Mouse (Mus musculus) adrenal gland, postnatal 4 days (tissue): ENCODE results near the gene Tkfc. TPM values are rescaled to one million over a fixed set of nuclear protein-coding genes. Genes with fewer than 3 reads are reported as not detected.

ENCODE experiments used
- DNase-seq, 2 experiments: peaks; one replicate each; pipeline ENCODE4 v3.0.0; 2021 to 2022; ENCODE audit warnings: low spot score in 2 of 2, mixed read lengths in 2 of 2
- long read RNA-seq, 2 experiments: library from polyadenylated mRNA; stranded (forward); transcript quantifications; one replicate each; pipeline ENCODE4 v2.0.0; 2021
- total RNA-seq, 2 experiments: library from RNA; stranded (reverse); gene quantifications; 2 replicates each; pipeline ENCODE4 v1.2.3; 2021

Tkfc gene
- total RNA-seq: 10 to 100 TPM; 41.2 to 62.6 TPM
- long read RNA-seq, experiment 1, transcript Tkfc-201 (17 exons, 2,253 nt): major isoform, 13 of 36 reads
- long read RNA-seq, experiment 1, partial matches to known transcripts: 6 of 36 reads
- long read RNA-seq, experiment 1, other reads (novel, unspliced or antisense): 13 of 36 reads
- long read RNA-seq, experiment 2, transcript Tkfc-201 (17 exons, 2,253 nt): major isoform, 6 of 22 reads
- long read RNA-seq, experiment 2, partial matches to known transcripts: 1 of 22 reads
- long read RNA-seq, experiment 2, other reads (novel, unspliced or antisense): 11 of 22 reads

- DNase-seq: peak; percentile 95 to 96
Measured at GRCm38 (mm10) chr19:10605293-10605900, at the start of gene Tkfc, which contains the start of gene Ddb1. TSS of gene Tkfc (minus strand) at chr19:10605654. TSS of gene Ddb1 (plus strand) at chr19:10605327.

GRCm38 (mm10) chr19:10648156-10648555 lies 42.7 kb upstream of the Tkfc start:
- DNase-seq: no peak

- no peak for DNase-seq
Measured at GRCm38 (mm10) chr19:10645616-10646015, 40.2 kb upstream of the Tkfc start.

GRCm38 (mm10) chr19:10640589-10641378 lies 35.3 kb upstream of the Tkfc start:
- no peak for DNase-seq

GRCm38 (mm10) chr19:10640080-10640479 lies 34.6 kb upstream of the Tkfc start:
- DNase-seq: no peak

GRCm38 (mm10) chr19:10637840-10638239 lies 32.4 kb upstream of the Tkfc start:
- DNase-seq: no peak

GRCm38 (mm10) chr19:10634872-10635318 lies 29.4 kb upstream of the Tkfc start:
- peak; percentile 11 to 44 for DNase-seq

GRCm38 (mm10) chr19:10634106-10634871 lies 28.8 kb upstream of the Tkfc start, which contains the start of gene Vwce:
TSS of gene Vwce (plus strand) at chr19:10634213.
- DNase-seq: peak; percentile 18 to 37

- DNase-seq: no peak
Measured at GRCm38 (mm10) chr19:10608573-10609240, 3.3 kb upstream of the Tkfc start.

GRCm38 (mm10) chr19:10605901-10606622 lies 608 bp upstream of the Tkfc start:
- no peak for DNase-seq

GRCm38 (mm10) chr19:10604534-10604933 lies 920 bp downstream of the Tkfc start:
- no peak for DNase-seq

- DNase-seq: no peak
Measured at GRCm38 (mm10) chr19:10603660-10604523, 1.6 kb downstream of the Tkfc start.

GRCm38 (mm10) chr19:10602787-10603186 lies 2.7 kb downstream of the Tkfc start:
- peak; percentile 70 to 84 for DNase-seq

GRCm38 (mm10) chr19:10602247-10602769 lies 3.1 kb downstream of the Tkfc start:
- DNase-seq: no peak

GRCm38 (mm10) chr19:10599648-10600047 lies 5.8 kb downstream of the Tkfc start:
- DNase-seq: no peak

GRCm38 (mm10) chr19:10598188-10598587 lies 7.3 kb downstream of the Tkfc start:
- no peak for DNase-seq

- no peak for DNase-seq
Measured at GRCm38 (mm10) chr19:10591659-10592377, 13.6 kb downstream of the Tkfc start.

- no peak for DNase-seq
Measured at GRCm38 (mm10) chr19:10590301-10590700, 15.2 kb downstream of the Tkfc start.
